Mouse (Mus musculus): ENCODE data around the gene Nsd1.

Gene Nsd1

DNA sequence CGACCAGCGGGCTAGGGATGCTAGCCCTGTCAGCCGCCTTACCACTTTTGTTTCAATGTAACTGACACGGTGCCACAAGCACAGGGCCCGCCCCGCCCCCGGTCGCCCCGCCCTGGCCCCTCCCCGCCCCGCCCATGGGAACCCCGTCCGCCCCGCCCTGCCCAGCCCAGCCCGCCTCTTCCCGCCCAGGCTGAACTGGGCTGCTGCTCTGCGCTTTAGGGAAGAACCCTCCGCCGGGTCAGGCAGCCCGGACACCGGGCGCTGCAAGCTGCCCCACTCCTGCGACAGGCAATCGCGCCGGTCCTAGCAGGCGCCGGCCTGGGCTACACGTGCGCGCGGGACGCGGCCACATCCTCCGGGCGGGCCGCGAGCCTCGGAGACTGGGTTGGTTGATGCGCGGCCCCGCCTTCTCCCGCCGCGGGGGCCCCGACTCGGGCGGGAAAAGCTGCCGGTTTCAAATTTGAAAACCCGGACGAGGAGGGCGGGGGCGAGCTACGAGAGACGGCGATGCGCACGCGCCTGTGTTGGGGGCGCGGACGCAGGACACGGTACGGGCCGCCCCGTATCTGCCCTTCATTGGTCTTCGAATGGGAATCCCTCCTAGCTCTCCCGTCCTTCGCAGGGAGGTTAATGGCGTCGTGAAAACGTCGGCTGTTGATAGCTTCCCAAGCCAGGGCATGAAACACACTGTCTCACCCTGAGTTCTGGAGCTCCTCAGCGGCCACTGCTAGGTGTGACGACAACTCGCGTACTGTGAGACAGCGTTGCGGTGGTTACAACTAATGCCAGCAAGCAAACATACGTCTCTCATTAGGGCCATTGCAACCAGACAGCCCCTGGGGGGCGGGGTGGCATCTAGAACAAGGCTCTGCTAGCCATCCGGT is 120.3 kb downstream of the Nsd1 start, which contains the start of gene Mxd3:
Gene Mxd3, minus strand, starts transcription at position 141 of the 884 bp plus-strand sequence.
- DNase-seq (ENCODE audit: low spot score), result peak; percentile 72

DNA sequence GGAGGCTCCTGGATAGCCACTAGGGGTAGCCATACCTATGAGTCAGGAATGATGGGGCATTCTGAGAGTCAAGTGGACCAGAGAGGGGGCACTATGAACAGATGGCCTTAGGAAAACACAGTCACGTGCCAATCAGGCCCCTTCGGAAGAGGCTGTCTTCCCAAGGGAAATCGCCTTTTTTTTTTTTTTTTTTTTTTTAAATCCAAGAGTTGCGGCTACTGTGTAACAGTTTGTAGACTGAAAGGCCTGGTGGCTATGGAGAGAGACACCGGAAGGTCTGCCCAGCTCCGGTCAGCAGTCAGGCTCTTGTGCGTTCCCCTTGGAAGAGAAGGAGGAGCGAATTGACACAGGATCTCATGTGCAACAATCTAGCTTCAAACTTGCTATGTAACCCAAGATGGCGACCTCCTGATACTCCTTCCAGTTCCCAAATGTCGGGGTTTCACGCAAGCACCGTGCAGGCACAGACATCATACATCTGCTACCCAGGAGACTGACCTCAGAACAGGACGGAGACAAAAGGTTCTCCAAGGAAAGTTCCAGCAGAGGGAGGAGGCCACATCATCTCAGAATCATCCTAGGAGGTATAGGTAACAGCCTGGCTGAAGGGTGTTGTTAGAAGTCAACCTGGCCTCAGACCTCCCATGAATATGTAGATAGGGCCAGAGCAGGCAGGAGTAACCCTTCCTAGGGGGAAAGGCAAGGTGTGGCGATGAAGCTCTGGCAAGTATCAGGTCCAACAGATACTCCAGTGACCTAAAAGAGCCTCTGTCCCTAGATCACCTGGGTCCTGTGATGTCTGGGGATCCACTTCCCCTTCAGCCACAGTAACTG is 121.2 kb downstream of the Nsd1 start:
- no peak for DNase-seq (ENCODE audit: low spot score)

DNA sequence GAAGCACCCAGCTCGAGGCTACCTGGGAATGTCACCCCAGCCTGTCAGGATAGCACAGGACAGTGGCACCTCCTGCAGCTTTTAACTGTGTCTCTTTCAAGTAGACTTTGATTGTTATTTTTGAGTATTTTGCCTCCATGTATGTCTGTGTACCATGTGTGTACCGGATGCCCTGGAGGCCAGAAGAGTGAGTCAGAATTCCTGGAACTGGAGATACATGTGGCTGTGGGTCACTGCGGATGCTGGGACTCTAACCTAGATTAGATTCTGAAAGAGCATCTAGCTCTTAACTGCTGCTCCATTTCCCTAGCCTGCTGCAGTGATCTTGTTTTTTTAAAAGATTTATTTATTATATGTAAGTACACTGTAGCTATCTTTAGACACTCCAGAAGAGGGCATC is 122.7 kb downstream of the Nsd1 start:
- no peak for DNase-seq (ENCODE audit: low spot score)

DNA sequence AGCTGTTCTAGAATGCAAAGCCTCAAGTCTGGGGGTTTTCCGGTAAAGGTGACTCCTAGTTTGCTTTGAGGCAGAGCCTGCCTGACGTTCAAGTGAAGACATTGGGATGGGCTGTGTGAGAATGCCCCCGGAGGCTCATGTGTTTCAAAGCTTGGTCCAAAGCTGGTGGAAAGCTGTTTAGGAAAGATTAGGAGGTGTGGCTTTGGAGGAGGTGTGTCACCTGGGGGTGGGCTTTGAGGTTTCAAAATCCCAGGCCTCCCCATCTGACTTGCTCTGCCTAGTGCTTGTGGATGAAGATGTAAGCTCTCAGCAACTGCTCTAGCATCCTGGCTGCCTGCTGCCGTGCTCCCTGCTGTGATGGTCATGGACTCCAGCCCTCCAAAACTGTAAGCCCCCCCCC is 126.1 kb downstream of the Nsd1 start:
- no peak for DNase-seq (ENCODE audit: low spot score)

DNA sequence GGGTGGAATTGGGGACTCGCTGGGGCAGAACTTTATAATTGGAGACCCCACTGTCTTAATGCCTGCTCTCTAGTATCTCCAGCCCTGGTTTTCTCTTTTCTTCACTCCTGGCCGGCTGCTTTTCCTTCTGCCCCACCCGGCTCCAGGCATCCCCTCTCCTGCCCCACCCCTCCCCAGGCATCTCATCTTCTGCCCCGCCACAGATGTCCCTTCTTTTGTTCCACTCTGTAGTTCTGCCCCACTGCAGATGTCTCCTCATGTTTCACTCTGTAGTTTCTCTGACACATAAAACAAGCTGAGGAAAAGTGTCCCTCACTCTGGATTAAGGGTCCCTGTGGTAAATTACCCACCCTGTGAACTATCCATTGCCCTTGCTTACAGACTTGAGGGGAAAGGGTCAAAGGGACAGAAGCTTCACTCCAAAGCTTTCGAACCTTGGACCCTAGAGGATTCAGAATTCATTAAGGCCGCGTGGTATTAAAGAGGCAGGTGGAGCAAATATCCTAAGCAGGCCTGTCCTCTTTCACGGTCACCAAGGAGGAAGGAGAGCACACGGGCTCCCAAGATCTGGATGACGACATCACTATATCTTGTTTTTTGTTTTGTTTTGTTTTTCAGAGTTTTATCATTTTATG is 127.9 kb downstream of the Nsd1 start:
- DNase-seq (ENCODE audit: low spot score), result no peak

DNA sequence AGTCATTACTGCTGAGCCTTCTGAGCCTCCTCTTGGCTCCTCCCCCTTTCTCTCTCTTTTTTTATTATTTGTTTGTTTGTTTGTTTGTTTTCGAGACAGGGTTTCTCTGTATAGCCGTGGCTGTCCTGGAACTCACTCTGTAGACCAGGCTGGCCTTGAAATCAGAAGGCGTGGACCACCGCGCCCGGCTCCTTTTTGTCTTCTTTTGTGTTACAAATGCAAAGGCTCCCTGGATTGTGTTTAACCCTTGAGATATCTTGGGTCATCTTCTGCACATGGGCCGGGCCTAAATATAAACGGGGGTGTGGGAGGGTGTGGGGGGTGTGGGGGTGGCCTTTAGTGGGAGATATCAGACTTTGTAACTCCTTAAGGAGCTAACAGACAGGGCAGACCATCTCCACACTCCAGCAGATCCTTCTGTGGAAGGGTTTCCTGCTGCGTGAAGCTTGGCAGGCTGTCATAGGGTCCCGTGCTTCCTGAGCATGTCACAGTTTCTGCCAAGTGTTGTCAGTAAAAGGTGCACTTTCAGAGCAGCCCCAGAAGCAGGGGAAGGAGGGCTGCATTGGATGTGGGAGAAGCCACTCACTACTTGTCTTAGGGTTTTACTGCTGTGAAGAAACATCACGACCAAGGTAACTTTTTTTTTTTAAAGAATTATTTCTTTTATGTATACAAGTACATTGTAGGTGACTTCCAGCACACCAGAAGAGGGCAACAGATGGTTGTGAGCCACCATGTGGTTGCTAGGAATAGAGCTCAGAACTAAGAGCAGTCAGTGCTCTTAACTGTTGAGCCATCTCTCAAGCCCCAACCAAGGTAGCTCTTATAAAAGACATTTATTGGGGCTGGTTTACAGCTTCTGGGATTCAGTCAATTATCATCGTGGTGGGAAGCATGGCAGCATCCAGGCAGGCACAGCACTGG is 128.8 kb downstream of the Nsd1 start:
- peak; percentile 30 for DNase-seq (ENCODE audit: low spot score)

DNA sequence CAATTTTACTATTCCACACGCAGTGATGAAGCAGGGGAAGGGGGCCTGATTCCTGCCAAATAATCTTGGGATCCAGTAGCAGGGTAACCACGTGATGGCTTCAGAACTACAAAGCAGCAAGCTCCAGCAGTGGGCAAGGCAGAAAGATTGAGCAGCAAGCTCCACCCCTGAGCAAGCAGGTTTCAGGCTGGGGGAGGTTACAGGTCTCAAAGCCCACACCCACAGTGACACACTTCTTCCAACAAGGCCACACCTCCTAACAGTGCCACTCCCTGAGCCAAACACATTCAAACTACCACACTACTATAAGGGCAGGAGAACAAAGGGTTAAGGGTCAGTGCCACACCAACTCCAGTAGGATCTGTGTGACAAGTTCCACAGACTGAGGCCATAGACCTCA is 129.7 kb downstream of the Nsd1 start:
- DNase-seq (ENCODE audit: low spot score), result no peak

DNA sequence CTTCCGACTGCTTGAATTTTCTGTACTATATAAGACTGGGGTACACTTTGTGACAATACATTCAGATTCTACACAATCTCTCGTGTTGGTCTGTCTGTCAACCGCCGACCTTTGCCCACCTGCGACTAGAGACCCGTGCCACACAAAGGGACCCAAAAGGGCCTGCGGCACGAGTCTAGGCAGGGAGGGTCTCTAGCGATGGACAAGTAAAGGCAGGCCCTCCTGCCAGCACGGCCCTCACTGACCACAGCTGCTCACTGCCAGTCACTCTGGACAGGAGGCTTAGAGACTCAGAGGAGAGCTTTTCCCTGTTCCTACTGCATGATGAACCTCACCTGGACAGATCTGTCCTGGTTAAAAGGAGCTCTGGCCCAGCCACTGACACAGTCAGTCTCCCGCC is 132.9 kb downstream of the Nsd1 start:
- no peak for DNase-seq (ENCODE audit: low spot score)

DNA sequence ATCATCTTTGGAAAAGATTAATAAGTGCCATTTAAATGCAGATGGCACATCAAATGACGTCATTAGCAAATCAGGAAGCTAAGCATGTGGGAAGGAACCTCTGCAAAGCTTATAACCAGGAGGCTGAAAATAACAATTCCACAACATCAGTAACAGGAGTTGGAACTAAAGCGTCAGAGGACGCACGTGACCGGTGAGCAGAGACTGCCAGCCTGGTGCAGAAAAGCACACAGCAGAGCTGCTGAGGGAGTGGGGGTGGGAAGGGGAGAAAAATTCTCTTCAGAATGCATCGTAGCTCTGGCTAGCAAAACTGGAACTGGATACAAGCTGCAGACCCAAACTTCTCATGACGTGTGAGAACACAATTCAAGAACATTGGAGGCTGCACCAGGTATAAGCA is 134.7 kb downstream of the Nsd1 start:
- peak; percentile 40 for DNase-seq (ENCODE audit: low spot score)

DNA sequence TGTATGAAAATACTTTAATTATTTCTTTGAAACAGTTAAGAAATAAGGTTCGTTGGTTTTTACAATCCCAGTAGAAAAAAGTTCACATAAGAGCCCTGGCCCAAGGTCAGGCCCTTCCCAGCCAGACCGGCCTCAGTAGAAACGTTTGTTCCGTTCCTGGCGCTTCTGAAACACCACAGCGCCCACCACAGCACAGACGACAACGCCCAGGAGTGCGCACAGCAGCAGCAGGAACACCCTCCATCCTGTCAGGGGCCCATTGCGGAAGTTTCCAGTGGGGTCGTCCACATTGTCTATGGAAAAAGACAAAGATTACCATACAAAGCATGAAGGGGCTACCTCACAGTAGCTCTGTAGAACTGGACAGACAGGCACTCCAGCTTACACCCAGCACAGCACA is 137.2 kb downstream of the Nsd1 start:
- no peak for DNase-seq (ENCODE audit: low spot score)

DNA sequence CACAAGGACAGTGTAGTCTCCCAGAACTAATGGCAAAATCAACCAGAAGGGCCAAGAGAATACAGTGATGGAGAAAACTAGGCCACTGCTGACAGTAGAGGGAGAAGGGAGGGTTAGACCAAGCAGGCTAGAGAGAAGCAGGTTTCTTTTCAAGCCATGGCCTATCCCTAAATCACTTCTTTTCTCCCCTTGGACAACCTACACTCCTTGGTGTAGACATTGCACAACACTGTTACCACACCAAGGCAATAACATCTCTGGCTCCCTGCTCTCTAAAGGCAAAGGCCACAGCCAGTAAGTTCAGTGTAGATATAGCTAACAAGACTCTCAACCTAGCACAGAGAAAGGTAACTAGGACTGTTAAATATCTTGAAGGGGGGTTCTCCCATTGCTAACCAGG is 151.6 kb downstream of the Nsd1 start:
- no peak for DNase-seq (ENCODE audit: low spot score)

DNA sequence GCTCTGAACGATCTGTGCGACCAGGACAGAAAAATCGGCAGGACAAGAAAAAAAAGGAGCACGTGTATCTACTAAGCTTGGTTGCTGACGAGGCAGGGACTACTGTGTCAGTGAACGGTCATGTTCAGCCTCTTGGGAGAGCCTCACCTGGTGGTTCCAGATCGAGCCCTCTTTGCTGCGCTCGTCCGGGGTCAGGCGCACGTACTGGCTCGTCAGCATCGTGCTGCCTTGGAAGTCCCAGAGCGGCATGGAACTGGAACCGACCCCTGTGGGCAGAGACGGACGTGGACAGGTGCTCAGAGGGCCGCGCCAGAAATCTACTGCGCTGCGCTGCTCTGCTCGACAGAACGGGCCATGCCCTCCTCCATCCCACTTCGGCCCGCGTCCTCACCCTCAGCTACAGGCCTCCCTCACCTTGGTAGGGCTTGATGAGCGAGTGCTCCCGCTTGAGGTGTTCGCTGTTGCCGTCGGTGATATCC is 152.4 kb downstream of the Nsd1 start:
- DNase-seq (ENCODE audit: low spot score), result no peak

DNA sequence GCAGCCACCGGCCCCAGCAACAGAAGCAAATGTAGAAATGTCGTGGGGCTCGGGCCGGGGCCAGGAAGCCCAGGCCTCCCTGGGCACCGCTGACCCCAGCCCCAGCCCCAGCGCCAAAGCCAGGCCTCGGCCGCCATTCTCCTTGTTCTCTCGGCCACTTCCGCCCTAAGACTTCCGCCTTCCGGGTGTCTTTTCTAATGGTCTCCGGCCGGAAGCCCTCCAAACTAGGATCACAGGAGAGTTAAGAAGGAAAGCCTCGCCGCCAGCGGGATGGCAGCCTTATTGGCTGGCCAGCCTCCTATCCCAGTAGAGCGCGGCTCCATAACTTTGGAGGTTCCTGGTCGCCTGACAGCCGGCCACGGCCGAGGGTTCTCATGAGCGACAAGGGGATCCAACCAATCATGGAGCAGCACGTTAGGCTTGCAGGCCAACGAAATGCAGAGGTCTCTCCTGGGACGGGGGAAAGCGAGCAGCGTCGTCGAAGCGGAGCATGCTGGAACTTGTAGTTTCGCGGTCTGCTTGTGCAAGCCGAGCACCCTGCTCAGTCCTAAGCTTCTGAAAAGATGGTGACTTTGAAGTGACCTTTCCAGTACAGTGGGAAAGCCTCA is 153.0 kb downstream of the Nsd1 start, which contains the start of gene Lman2:
Gene Lman2, minus strand, starts transcription at position 331 of the 608 bp plus-strand sequence.
- peak; percentile 98 for DNase-seq (ENCODE audit: low spot score)

Data from layer of hippocampus, adult 11-12 months (tissue).